Mouse (Mus musculus): ENCODE measurements around the gene Micu2.
"Not testable (repeated sequence)": the region's sequence is repeated elsewhere in the genome, so short reads cannot be mapped to it uniquely, and the experiment has no call there.

Micu2 gene

GRCm38 (mm10) chr14:57951089-57951488 is 48.0 kb downstream of the Micu2 start:
- DNase-seq, result no peak

DNA sequence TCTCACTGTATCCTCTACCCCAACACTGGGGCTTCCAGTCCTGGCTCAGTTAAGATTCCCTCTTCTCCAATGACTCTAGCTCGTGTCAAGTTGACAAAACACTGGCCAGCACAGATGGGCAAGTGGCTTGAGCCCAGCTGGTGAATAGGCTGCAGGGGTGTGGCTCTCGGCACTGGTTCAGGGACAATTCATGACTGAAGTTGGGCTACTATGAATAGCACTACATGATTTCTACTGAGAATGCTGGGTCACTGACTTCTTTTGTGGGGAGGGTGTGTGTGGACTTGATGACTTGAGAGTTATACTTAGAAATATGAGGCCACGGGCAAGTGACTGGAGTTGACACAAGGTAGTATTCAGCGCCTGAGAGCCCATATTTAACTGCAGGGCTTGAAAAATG is 53.2 kb downstream of the Micu2 start:
- no peak for DNase-seq

- DNase-seq, result no peak
Observed at GRCm38 (mm10) chr14:57937297-57937696, 61.8 kb downstream of the Micu2 start.

GRCm38 (mm10) chr14:57934666-57935065 is 64.4 kb downstream of the Micu2 start:
- no peak for DNase-seq

GRCm38 (mm10) chr14:57933608-57934007 is 65.5 kb downstream of the Micu2 start:
- DNase-seq, result no peak

- no peak for DNase-seq
Observed at GRCm38 (mm10) chr14:57932881-57933443, 66.1 kb downstream of the Micu2 start.

GRCm38 (mm10) chr14:57921428-57922131 is 77.5 kb downstream of the Micu2 start:
- no peak for DNase-seq

DNA sequence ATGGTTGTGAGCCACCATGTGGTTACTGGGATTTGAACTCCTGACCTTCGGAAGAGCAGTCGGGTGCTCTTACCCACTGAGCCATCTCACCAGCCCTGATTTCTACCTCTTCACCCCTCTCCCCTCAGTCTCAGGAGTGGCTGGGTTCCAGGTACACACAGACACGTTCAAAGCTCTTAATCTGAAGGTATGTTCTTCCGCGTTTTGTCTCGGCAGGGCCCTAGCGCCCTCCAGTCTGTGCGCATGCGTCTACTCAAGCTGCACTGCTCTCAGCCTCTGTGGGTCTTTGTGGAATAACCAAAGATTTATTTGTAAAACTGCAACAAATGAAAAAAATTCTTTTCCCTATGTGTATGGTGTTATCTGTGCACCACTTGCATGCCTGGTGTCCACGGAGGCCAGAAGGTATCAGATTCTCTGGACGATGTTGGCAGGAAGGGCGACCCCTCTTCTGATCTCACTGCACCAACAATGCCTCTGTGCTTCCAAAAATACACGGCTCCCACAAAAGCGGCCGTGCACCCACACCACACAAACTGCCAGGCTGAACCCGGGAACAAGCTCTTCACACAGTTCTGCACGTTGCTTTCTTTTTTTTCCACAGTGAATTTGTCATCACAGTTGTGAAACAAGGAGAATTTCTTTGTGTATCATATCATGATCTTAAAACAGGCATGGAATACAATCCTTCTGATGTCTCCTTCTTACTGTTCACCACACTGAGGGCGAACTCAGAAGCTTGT is 78.3 kb downstream of the Micu2 start:
- peak in 1 of 2 experiments; percentile 33 for DNase-seq

- no peak for DNase-seq
Observed at GRCm38 (mm10) chr14:57919148-57919875, 79.8 kb downstream of the Micu2 start.

DNA sequence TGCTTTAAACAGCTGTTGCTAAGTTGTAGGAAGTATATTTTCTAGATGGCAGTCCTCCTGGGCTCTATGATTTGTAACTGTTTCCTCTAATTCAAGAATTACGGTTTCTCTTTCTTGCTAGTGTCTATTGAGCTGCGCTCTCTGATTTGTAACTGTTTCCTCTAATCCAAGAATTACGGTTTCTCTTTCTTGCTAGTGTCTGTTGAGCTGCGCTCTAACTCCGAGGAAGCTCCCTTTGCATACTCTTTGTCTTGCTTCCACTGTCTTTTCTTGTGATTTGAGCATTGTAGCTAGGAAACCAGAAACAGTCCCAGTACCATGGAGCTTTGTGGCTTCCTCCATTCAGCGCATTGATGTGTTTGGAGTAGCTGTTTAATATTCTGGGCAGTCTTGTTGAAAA is 83.7 kb downstream of the Micu2 start:
- no peak for DNase-seq

DNA sequence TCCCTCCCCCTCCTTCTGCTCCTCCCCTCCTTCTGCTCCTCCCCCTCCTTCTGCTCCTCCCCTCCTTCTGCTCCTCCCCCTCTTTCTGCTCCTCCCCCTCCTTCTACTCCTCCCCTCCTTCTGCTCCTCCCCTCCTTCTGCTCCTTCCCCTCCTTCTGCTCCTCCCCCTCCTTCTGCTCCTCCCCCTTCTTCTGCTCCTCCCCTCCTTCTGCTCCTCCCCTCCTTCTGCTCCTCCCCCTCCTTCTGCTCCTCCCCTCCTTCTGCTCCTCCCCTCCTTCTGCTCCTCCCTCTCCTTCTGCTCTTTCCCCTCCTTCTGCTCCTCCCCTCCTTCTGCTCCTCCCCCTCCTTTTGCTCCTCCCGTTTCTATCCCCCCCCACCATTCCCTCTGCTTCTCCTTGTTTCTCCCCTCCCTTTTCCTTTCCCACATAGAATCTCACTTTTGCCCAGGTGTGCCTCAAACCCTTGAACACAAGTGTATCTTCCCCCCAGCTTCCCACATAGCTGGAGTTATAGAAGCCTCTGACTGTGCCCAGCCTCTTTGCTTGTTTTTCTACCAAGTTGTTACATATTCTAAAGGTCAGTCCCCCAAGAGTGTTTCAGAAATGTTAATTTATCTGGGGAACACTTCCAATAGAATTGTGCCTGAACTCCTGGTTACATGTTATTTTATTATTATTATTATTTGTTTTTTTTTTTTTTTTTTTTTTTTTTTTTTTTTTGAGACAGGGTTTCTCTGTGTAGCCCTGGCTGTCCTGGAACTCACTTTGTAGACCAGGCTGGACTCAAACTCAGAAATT is 86.7 kb downstream of the Micu2 start:
- not testable (repeated sequence) for DNase-seq

GRCm38 (mm10) chr14:57911787-57912186 is 87.3 kb downstream of the Micu2 start:
- not testable (repeated sequence) for DNase-seq

DNA sequence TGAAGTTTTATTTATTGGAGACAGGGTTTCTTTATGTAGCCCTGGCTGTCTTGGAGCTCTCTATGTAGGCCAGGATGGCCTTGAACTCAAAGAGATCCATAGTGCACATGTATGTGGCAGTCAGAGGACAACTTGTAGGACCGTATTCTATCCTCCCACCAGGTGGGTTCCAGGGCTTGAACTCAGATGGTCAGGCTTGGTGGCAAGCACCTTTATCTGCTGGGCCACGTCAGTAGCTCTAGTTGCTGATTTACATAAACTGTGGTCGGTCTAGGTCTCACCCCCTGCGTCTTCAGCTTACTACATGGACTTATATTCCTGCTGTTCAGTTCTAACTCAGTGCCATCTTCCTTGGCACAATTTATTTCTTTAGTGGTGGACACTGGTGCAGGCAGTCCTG is 87.7 kb downstream of the Micu2 start:
- DNase-seq, result no peak

- peak; percentile 90 to 93 for DNase-seq
Observed at GRCm38 (mm10) chr14:57910501-57911068, 88.5 kb downstream of the Micu2 start.

DNA sequence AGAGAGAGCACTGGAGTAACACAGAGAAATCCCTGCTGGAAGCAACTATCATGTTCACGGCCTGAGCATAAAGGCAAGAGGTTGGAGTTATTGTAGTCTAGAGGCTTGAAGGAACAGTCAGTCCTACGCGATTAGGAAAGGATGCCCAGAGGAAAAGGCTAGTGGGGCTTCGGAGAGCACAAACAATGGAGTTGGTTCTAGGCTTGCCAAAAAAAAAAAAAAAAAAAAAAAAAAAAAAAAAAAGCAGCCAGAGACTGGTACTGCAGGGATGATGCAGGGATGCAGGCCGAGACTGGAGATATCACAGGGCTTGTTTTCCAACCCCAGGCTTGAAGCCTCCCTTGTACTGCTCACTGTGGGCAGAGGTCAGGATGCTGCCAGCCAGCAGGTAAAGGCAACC is 89.8 kb downstream of the Micu2 start:
- no peak for DNase-seq

GRCm38 (mm10) chr14:57908431-57908830 is 90.6 kb downstream of the Micu2 start:
- peak in 1 of 2 experiments; percentile 44 for DNase-seq

DNA sequence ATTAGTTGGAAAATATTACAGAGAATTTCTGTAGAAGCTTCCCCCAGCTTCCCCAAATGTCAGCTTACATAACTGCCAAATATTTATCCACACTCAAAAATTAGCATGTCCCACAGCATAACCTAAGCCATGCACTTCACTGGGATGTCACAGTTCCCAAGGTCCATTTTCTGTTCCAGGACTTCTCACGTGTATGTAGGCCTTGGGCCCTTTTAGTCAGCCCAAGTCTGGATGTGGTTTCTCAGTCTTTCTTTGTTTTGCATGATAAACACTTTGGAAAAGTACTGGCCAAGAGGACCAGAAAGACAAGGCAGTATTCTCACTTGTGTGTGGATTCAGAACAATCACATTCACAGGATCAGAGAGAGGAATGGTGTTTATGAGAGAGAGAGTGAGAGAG is 97.1 kb downstream of the Micu2 start:
- no peak for DNase-seq

DNA sequence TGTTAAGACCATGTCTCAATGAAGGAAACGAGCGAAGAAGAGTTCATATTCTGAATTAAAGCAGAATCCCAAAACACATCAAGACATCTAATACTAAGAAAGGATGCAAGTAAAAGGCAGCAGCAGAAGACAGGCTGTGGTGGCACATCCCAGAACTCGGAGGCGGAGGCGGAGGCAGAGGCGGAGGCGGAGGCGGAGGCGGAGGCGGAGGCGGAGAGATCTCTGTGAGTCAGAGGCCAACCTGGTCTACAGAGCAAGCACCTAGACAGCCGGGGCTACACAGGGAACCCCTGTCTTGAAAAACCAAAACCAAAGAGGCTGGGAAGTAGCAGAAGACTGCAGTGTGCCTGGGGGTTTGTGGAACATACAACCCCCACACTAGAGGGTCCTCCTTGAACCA is 102.2 kb downstream of the Micu2 start:
- DNase-seq, result no peak

DNA sequence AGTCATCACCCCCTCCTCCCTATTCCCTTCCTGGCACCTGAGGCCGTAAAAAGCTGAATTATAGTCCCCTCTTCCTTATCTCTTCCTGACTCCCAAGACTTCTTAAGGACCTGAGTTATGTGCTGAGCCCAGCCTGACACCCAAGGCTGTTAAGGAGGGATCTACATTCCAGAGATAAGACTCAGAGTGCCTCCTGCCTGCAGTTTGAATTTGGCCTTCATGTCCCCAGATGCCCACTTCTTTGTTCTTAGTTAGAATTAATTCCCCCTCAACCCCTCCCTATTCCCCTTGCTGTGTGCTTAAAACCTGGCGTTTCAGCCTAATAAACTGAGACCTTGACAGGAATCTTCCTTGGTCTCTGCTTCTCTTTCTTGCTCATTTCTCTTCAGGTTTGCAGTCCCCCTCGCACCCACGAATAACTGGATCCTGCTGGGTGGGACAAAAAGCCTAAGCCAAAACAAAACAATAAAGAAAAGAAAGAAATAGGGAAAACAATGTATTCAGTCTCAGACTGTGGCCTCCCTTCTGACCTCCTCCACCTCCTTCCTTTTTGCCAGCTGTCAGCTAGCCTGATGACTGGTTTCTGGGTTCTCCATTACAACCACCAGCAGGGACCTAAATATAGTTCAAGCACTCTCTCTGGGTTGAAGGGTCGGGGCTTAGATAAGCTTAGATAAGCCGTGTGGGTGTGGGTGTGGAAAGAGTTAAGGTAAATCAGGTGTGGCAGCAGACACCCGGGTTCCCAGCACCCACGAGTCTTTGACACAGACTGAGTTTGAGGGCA is 102.8 kb downstream of the Micu2 start:
- DNase-seq, result peak in 1 of 2 experiments; percentile 31

DNA sequence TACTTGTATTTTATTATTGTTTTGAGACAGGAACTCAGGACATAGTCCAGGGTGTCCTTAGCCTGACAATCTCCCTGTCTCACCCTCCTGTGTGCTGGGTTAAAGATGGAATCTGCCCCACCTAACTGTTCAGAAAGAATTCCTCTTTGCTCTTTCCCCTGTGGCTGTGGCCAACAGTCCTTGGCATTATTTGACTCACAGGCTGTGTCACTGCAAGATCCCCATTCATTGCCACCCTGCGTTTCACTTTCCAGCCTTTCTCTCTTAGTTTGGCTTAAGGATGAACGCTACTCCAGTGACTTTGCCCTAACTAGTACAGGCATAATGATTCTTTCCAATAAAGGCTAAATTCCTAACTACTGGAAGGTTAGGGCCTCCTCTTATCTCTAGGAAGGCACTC is 104.7 kb downstream of the Micu2 start:
- DNase-seq, result no peak

DNA sequence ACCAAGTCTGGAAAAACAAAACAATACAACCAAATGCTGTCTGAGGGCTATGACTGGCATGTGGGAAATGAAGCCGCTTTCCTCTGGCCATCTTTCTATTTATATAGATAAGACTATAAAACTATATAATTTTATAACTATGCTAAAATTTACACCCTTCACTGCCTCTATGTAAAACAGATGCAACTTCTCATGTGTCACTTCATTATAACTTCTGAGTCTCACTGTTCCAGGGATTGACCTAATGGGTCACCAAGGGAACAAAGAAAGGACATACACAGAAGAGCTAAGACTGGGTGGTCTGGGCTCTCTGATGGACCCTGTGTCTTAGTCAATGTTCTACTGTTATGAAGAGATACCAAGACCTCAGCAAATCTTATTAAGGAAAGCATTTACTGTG is 106.1 kb downstream of the Micu2 start:
- DNase-seq, result no peak
